Mouse (Mus musculus) MEL (cell line): ENCODE measurements around the gene Hs6st3. TPM values are rescaled to one million over a fixed set of nuclear protein-coding genes. Genes with fewer than 3 reads are reported as not detected.

ENCODE experiments used
- DNase-seq: peaks from one replicate; pipeline ENCODE4 v3.0.0; 2011; ENCODE audit warnings: low read depth, low spot score
- H3K27ac ChIP-seq: 2 replicates; pipeline ENCODE4 v1.5.1; 2012; ENCODE audit warnings: low read depth, mild to moderate bottlenecking, control low read depth, low read length, moderate library complexity; ENCODE audit not compliant: control insufficient read depth
- H3K27me3 ChIP-seq, 2 experiments: fragments of 150-350 bp in 1 of 2; sonication (generic) in 1 of 2; 2 replicates each; pipeline ENCODE4 v1.6.1; 2012; ENCODE audit warnings: low read length in 2 of 2, mild to moderate bottlenecking in 2 of 2, improper control_type of control experiment in 1 of 2, moderate library complexity in 1 of 2; ENCODE audit not compliant: insufficient read depth in 2 of 2, control insufficient read depth in 1 of 2
- H3K36me3 ChIP-seq, 2 experiments: 2 replicates each; pipeline ENCODE4 v1.6.1; 2012 to 2014; ENCODE audit warnings: low read length in 2 of 2, improper control_type of control experiment in 1 of 2, inconsistent platforms in 1 of 2, mild to moderate bottlenecking in 1 of 2; ENCODE audit not compliant: insufficient read depth in 2 of 2, control insufficient read depth in 1 of 2
- H3K4me1 ChIP-seq, 2 experiments: fragments of 150-350 bp in 1 of 2; sonication (generic) in 1 of 2; 2 replicates each; pipeline ENCODE4 v1.6.1; 2012; ENCODE audit warnings: low read length in 2 of 2, improper control_type of control experiment in 1 of 2, mild to moderate bottlenecking in 1 of 2; ENCODE audit not compliant: insufficient read depth in 2 of 2, control insufficient read depth in 1 of 2
- H3K4me3 ChIP-seq, 2 experiments: fragments of 150-350 bp in 1 of 2; sonication (generic) in 1 of 2; 2 replicates each; pipeline ENCODE4 v1.5.1; 2012; ENCODE audit warnings: low read depth in 2 of 2, low read length in 2 of 2, mild to moderate bottlenecking in 2 of 2, moderate library complexity in 2 of 2, control low read depth in 1 of 2, improper control_type of control experiment in 1 of 2; ENCODE audit not compliant: control insufficient read depth in 1 of 2, insufficient read depth in 1 of 2
- H3K79me2 ChIP-seq: 2 replicates; pipeline ENCODE4 v1.6.1; 2012; ENCODE audit warnings: mild to moderate bottlenecking, low read length, moderate library complexity; ENCODE audit not compliant: control insufficient read depth, poor library complexity, insufficient read depth
- H3K9ac ChIP-seq: 2 replicates; pipeline ENCODE4 v1.6.1; 2012; ENCODE audit warnings: low read depth, mild to moderate bottlenecking, control low read depth, low read length, moderate library complexity; ENCODE audit not compliant: control insufficient read depth, poor library complexity, severe bottlenecking
- H3K9me3 ChIP-seq: fragments of 150-350 bp; sonication (generic); replicated peaks from 2 replicates; pipeline ENCODE4 v1.6.1; 2012; ENCODE audit warnings: mild to moderate bottlenecking, low read length, improper control_type of control experiment, moderate library complexity; ENCODE audit not compliant: insufficient read depth
- BHLHE40 ChIP-seq: IDR thresholded peaks from 2 replicates; pipeline ENCODE4 v1.6.1; 2012; ENCODE audit warnings: low read depth, mild to moderate bottlenecking, inconsistent platforms, low read length, improper control_type of control experiment, borderline replicate concordance
- CHD1 ChIP-seq: IDR thresholded peaks from 2 replicates; pipeline ENCODE4 v1.6.1; 2012; ENCODE audit warnings: low read depth, mild to moderate bottlenecking, inconsistent platforms, low read length, improper control_type of control experiment
- CHD2 ChIP-seq: IDR thresholded peaks from 2 replicates; pipeline ENCODE4 v1.6.1; 2011; ENCODE audit warnings: low read length, improper control_type of control experiment
- CTCF ChIP-seq, 3 experiments: IDR thresholded peaks in 2 of 3; conservative IDR thresholded peaks in 1 of 3; 2 replicates each; pipeline ENCODE4 v1.5.1; 2011 to 2012; ENCODE audit warnings: low read length in 3 of 3, low read depth in 2 of 3, mild to moderate bottlenecking in 2 of 3, improper control_type of control experiment in 1 of 3, inconsistent platforms in 1 of 3, mixed read lengths in 1 of 3, moderate library complexity in 1 of 3; ENCODE audit not compliant: control insufficient read depth in 1 of 3, insufficient read depth in 1 of 3, poor library complexity in 1 of 3, severe bottlenecking in 1 of 3
- E2F4 ChIP-seq: IDR thresholded peaks from 2 replicates; pipeline ENCODE4 v1.6.1; 2011; ENCODE audit warnings: low read depth, low read length, improper control_type of control experiment, borderline replicate concordance
- ELF1 ChIP-seq: IDR thresholded peaks from 2 replicates; pipeline ENCODE4 v1.6.1; 2014; ENCODE audit warnings: low read depth, mild to moderate bottlenecking, inconsistent platforms, low read length, improper control_type of control experiment, moderate library complexity
- EP300 ChIP-seq, 2 experiments: IDR thresholded peaks; 2 replicates each; pipeline ENCODE4 v1.6.1; 2011; ENCODE audit warnings: improper control_type of control experiment in 2 of 2, low read length in 2 of 2, low read depth in 1 of 2, mild to moderate bottlenecking in 1 of 2
- ETS1 ChIP-seq: IDR thresholded peaks from 2 replicates; pipeline ENCODE4 v1.6.1; 2012; ENCODE audit warnings: low read depth, mild to moderate bottlenecking, inconsistent platforms, low read length, improper control_type of control experiment, moderate library complexity
- GABPA ChIP-seq: IDR thresholded peaks from 2 replicates; pipeline ENCODE4 v1.6.1; 2012; ENCODE audit warnings: low read depth, mild to moderate bottlenecking, inconsistent platforms, low read length, improper control_type of control experiment, moderate library complexity
- HCFC1 ChIP-seq: IDR thresholded peaks from 2 replicates; pipeline ENCODE4 v1.6.1; 2012; ENCODE audit warnings: low read depth, mild to moderate bottlenecking, inconsistent platforms, low read length, improper control_type of control experiment, moderate library complexity
- JUND ChIP-seq: IDR thresholded peaks from 2 replicates; pipeline ENCODE4 v1.6.1; 2011; ENCODE audit warnings: low read depth, mild to moderate bottlenecking, improper control_type of control experiment, low read length
- KAT2A ChIP-seq: conservative IDR thresholded peaks from 2 replicates; pipeline ENCODE4 v1.6.1; 2012; ENCODE audit warnings: low read depth, low read length, improper control_type of control experiment, inconsistent platforms
- MAFK ChIP-seq: IDR thresholded peaks from 2 replicates; pipeline ENCODE4 v1.6.1; 2011; ENCODE audit warnings: low read depth, mild to moderate bottlenecking, low read length, improper control_type of control experiment, borderline replicate concordance
- MAZ ChIP-seq: IDR thresholded peaks from 2 replicates; pipeline ENCODE4 v1.6.1; 2012; ENCODE audit warnings: low read depth, mild to moderate bottlenecking, inconsistent platforms, low read length, improper control_type of control experiment
- MYB ChIP-seq: IDR thresholded peaks from 2 replicates; pipeline ENCODE4 v1.6.1; 2011; ENCODE audit warnings: mild to moderate bottlenecking, low read depth, low read length, improper control_type of control experiment
- MYC ChIP-seq: IDR thresholded peaks from 2 replicates; pipeline ENCODE4 v1.6.1; 2011; ENCODE audit warnings: low read depth, mild to moderate bottlenecking, low read length, improper control_type of control experiment, moderate library complexity
- POLR2A ChIP-seq, 2 experiments: IDR thresholded peaks; 2 replicates each; pipeline ENCODE4 v1.6.1; 2011 to 2012; ENCODE audit warnings: low read length in 2 of 2, mild to moderate bottlenecking in 2 of 2, control low read depth in 1 of 2, improper control_type of control experiment in 1 of 2, low read depth in 1 of 2, moderate library complexity in 1 of 2; ENCODE audit not compliant: control insufficient read depth in 1 of 2, insufficient read depth in 1 of 2, poor library complexity in 1 of 2
- POLR2AphosphoS5 ChIP-seq: IDR thresholded peaks from 2 replicates; pipeline ENCODE4 v1.6.1; 2012; ENCODE audit warnings: low read depth, borderline replicate concordance, mild to moderate bottlenecking, inconsistent platforms, low read length, moderate library complexity, mixed read lengths
- RAD21 ChIP-seq: IDR thresholded peaks from 2 replicates; pipeline ENCODE4 v1.6.1; 2011; ENCODE audit warnings: mild to moderate bottlenecking, low read depth, low read length, improper control_type of control experiment
- RCOR1 ChIP-seq: IDR thresholded peaks from 2 replicates; pipeline ENCODE4 v1.6.1; 2012; ENCODE audit warnings: low read depth, mild to moderate bottlenecking, inconsistent platforms, low read length, improper control_type of control experiment
- SIN3A ChIP-seq: IDR thresholded peaks from 2 replicates; pipeline ENCODE4 v1.6.1; 2012; ENCODE audit warnings: low read length, improper control_type of control experiment, inconsistent platforms
- TCF12 ChIP-seq: IDR thresholded peaks from 2 replicates; pipeline ENCODE4 v1.6.1; 2014; ENCODE audit warnings: low read depth, mild to moderate bottlenecking, inconsistent platforms, low read length, improper control_type of control experiment, moderate library complexity
- UBTF ChIP-seq: IDR thresholded peaks from 2 replicates; pipeline ENCODE4 v1.6.1; 2012; ENCODE audit warnings: low read depth, mild to moderate bottlenecking, inconsistent platforms, low read length, improper control_type of control experiment, moderate library complexity, borderline replicate concordance; ENCODE audit not compliant: insufficient read depth
- USF1 ChIP-seq: IDR thresholded peaks from 2 replicates; pipeline ENCODE4 v1.6.1; 2014; ENCODE audit warnings: low read depth, mild to moderate bottlenecking, inconsistent platforms, low read length, improper control_type of control experiment, moderate library complexity
- ZC3H11A ChIP-seq: IDR thresholded peaks from 2 replicates; pipeline ENCODE4 v1.6.1; 2012; ENCODE audit warnings: low read depth, mild to moderate bottlenecking, inconsistent platforms, low read length, improper control_type of control experiment
- ZKSCAN1 ChIP-seq: IDR thresholded peaks from 2 replicates; pipeline ENCODE4 v1.6.1; 2012; ENCODE audit warnings: low read depth, mild to moderate bottlenecking, inconsistent platforms, low read length, improper control_type of control experiment, moderate library complexity
- ZNF384 ChIP-seq: IDR thresholded peaks from 2 replicates; pipeline ENCODE4 v1.6.1; 2012; ENCODE audit warnings: low read depth, mild to moderate bottlenecking, inconsistent platforms, low read length, improper control_type of control experiment
- polyA plus RNA-seq, 2 experiments: library from polyadenylated mRNA; stranded (reverse) in 1 of 2; unstranded in 1 of 2; fragments of >175 nt in 1 of 2; fragments of >200 nt in 1 of 2; gene quantifications; 2 replicates each; pipeline versions ENCODE4 v1.2.1 to v1.2.4; 2012; ENCODE audit warnings: low replicate concordance in 2 of 2, low read depth in 1 of 2; ENCODE audit not compliant: insufficient read length in 2 of 2, insufficient read depth in 1 of 2, missing spikeins in 1 of 2
- total RNA-seq: library from RNA; depleted of rRNA; stranded (reverse); fragments of 300-350 nt; gene quantifications from 2 replicates; pipeline ENCODE4 v1.2.3, GENCODE M21; 2012

Gene Hs6st3
- total and polyA plus RNA-seq, 3 experiments = not detected

DNA sequence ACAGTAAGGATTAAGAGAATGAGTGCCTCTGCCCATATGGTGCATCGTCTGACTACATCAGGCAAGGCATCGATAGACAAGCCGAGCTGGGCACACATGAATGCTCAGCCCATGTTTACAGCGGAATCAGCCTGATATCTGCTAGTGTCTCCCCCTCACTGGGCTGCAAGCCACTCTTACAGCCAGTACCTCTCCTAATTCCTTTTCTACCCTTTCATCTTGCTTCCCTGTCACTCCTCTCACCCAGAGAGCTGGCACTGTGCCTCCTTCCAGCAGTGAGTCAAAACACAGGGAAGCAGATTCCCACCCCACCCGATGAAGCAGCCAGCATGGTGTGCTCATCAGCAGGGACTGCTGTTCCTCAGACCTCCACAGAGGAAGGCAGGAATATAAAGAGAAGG, 527.6 kb downstream of the Hs6st3 start:
- Histone ChIP-seq H3K9me3 (no peaks in the 10 kb centered on the region), H3K4me3 (no peak overlapping the region), H3K27ac (no peak overlapping the region), H3K79me2 (no peaks in the 10 kb centered on the region)
- DNase-seq = no peak
- no peak for TF ChIP-seq UBTF
- no peak for TF ChIP-seq MAZ
- no peak for TF ChIP-seq KAT2A
- TF ChIP-seq BHLHE40 = no peak
- TF ChIP-seq POLR2A (IDR thresholded peaks at IDR 0.05; ENCODE audit: control insufficient read depth in 1 of 2, insufficient read depth in 1 of 2, low read depth in 1 of 2, low read length in 2 of 2, poor library complexity in 1 of 2) = no peak
- no peak for TF ChIP-seq RAD21
- no peak for TF ChIP-seq HCFC1
- TF ChIP-seq CHD2 = no peak
- no peak for TF ChIP-seq ELF1
- no peak for TF ChIP-seq E2F4
- no peak for TF ChIP-seq JUND
- TF ChIP-seq MAFK = no peak
- TF ChIP-seq ETS1 = no peak
- TF ChIP-seq ZC3H11A = no peak
- TF ChIP-seq EP300 (IDR thresholded peaks at IDR 0.05; ENCODE audit: low read depth in 1 of 2, low read length in 2 of 2) = no peak
- TF ChIP-seq, all 39 proteins: peak for 0
- H3K27me3 ChIP-seq = no peaks in the 10 kb centered on the region
- no peaks in the 10 kb centered on the region for H3K36me3 ChIP-seq
- H3K9ac ChIP-seq = no peak overlapping the region
- H3K4me1 ChIP-seq = no peaks in the 10 kb centered on the region

DNA sequence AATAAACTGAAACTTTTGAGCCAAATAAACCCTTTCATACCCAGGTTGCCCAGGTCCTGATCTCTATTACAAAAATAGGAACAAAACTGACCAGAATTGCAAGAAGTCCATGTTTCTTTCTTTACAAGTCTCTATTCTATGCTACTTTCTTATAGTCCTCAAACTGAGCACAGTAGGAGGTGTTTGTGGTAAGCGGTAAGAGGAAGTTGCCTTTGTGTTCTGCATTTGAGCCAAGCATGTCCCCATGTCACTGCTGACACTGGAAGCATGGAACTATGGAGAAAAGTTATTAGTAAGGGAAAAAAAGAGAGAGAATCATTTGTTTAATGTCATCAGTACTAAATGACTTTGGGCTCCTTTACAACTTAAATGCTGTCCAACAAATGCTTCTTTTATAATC, 529.3 kb downstream of the Hs6st3 start:
- no peak for TF ChIP-seq POLR2AphosphoS5
- no peak for TF ChIP-seq USF1
- no peak for TF ChIP-seq GABPA
- TF ChIP-seq ZNF384 = no peak
- no peak for TF ChIP-seq BHLHE40
- no peak for TF ChIP-seq ETS1
- TF ChIP-seq CTCF (IDR thresholded peaks at IDR 0.05 in 2 of 3, conservative IDR thresholded peaks at IDR 0.05 in 1 of 3; ENCODE audit: control insufficient read depth in 1 of 3, insufficient read depth in 1 of 3, low read depth in 2 of 3, low read length in 3 of 3, poor library complexity in 1 of 3, severe bottlenecking in 1 of 3) = no peak
- no peak for TF ChIP-seq MYC
- no peak for TF ChIP-seq CHD1
- TF ChIP-seq ELF1 = no peak
- no peak for TF ChIP-seq RCOR1
- no peak for TF ChIP-seq KAT2A
- no peak for TF ChIP-seq SIN3A
- no peak for TF ChIP-seq MYB
- TF ChIP-seq E2F4 = no peak
- no peak for TF ChIP-seq ZKSCAN1
- no peak for TF ChIP-seq TCF12
- Histone ChIP-seq H3K4me1 (no peaks in the 10 kb centered on the region), H3K36me3 (no peaks in the 10 kb centered on the region), H3K79me2 (no peaks in the 10 kb centered on the region), H3K27ac (no peak overlapping the region), H3K4me3 (no peak overlapping the region), H3K9ac (no peak overlapping the region), H3K27me3 (no peaks in the 10 kb centered on the region), H3K9me3 (no peaks in the 10 kb centered on the region)
- peak; percentile 29 for DNase-seq
